33 mouse cellular contexts compared by ENCODE assay signal in the genomic region with DNA sequence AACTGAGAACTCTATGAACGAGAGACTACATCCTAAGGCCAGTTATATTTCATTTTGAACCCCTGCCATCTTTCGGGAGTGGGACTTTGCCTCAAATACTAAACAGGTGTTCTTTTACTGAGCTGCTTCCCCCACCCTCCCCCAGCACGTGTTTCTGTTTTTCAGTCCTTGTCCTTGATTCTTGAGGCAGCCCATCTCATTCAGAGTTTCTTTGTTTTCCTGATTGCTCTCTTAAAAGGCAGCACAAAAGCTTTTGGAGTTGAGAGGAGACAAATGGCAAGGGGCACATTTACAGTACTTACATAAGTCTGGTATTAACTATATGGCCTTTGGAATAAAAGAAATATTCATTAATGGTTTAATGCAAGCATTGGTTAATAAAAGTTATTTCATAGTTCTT. TPM values are rescaled to one million over a fixed set of nuclear protein-coding genes. Genes with fewer than 3 reads are reported as not detected.
A peak's percentile ranks its signal among the peaks of the same experiment; 100 is the strongest.
DNase-seq lines count a peak whose midpoint lies in the region; ATAC-seq lines count a peak whose summit lies in the region.
"Had no signal": no experiment of that assay in that cellular context is flagged by ENCODE, and none has a peak within 500 bp of the region (broad histone marks: within the 10 kb centered on the region; RNA-seq: fewer than 3 reads in every experiment).

No protein-coding gene starts in this region.

- H3K27me3 ChIP-seq in forebrain, embryonic 15.5 days = no peaks in the 10 kb centered on the region
- no peaks in the 10 kb centered on the region for H3K27me3 ChIP-seq in forebrain, embryonic 14.5 days (replicated peaks; ENCODE audit: control insufficient read depth, insufficient read depth, low read length)
- H3K27me3 ChIP-seq: CH12.LX; embryonic facial prominence, embryonic 13.5 days; heart, embryonic 13.5 days; hindbrain, embryonic 12.5 days; intestine, embryonic 15.5 days had no signal

- ATAC-seq in forebrain, embryonic 15.5 days (replicated peaks) = no peak
- no peak; the same call in 1 of the 2 replicates for ATAC-seq in forebrain, embryonic 14.5 days
- ATAC-seq: activated CD4-positive, CD25-positive, alpha-beta regulatory T cell, adult 4 months; hindbrain, embryonic 16.5 days; intestine, embryonic 15.5 days; Patski had no signal

- peak overlapping the region; percentile 43; the same call in 1 of the 2 replicates for H3K27ac ChIP-seq in forebrain, embryonic 15.5 days (replicated peaks)
- no peak overlapping the region for H3K27ac ChIP-seq in forebrain, embryonic 14.5 days (ENCODE audit: low read depth, low read length)
- H3K27ac ChIP-seq: embryonic facial prominence, embryonic 10.5 days; embryonic facial prominence, embryonic 13.5 days; heart, adult 2 months; heart, embryonic 10.5 days; heart, embryonic 13.5 days; hindbrain, embryonic 12.5 days; intestine, embryonic 15.5 days had no signal

- no peaks in the 10 kb centered on the region for H3K36me3 ChIP-seq in forebrain, embryonic 15.5 days
- H3K36me3 ChIP-seq in forebrain, embryonic 14.5 days (ENCODE audit: control insufficient read depth, insufficient read depth, low read length) = no peaks in the 10 kb centered on the region
- H3K36me3 ChIP-seq: embryonic facial prominence, embryonic 10.5 days; embryonic facial prominence, embryonic 13.5 days; G1E; heart, embryonic 10.5 days; heart, embryonic 13.5 days; hindbrain, embryonic 12.5 days; intestine, embryonic 15.5 days had no signal

- H3K4me3 ChIP-seq in forebrain, embryonic 15.5 days = no peak overlapping the region
- no peak overlapping the region for H3K4me3 ChIP-seq in forebrain, embryonic 14.5 days (ENCODE audit: low read depth, low read length)
- H3K4me3 ChIP-seq: embryonic facial prominence, embryonic 10.5 days; embryonic facial prominence, embryonic 13.5 days; erythroblast, embryonic 14.5 days; heart, adult 2 months; heart, embryonic 10.5 days; heart, embryonic 13.5 days; hindbrain, embryonic 12.5 days; intestine, embryonic 15.5 days had no signal

- H3K4me1 ChIP-seq in forebrain, embryonic 15.5 days = peaks cover 4% of the 10 kb centered on the region; the same call in 1 of the 2 replicates
- H3K4me1 ChIP-seq in forebrain, embryonic 14.5 days (ENCODE audit: control insufficient read depth, insufficient read depth, low read length) = no peaks in the 10 kb centered on the region
- H3K4me1 ChIP-seq: embryonic facial prominence, embryonic 10.5 days; embryonic facial prominence, embryonic 13.5 days; heart, embryonic 10.5 days; heart, embryonic 13.5 days; hindbrain, embryonic 12.5 days; intestine, embryonic 15.5 days had no signal

- H3K4me2 ChIP-seq in forebrain, embryonic 15.5 days (replicated peaks) = no peak overlapping the region
- H3K4me2 ChIP-seq in forebrain, embryonic 14.5 days (ENCODE audit: low read length) = no peak overlapping the region
- H3K4me2 ChIP-seq: embryonic facial prominence, embryonic 13.5 days; heart, embryonic 13.5 days; hindbrain, embryonic 12.5 days; intestine, embryonic 15.5 days had no signal

- 37% methylated on average over 3 of the region's 3 CpGs for WGBS in forebrain, embryonic 15.5 days
- 45% methylated on average over 3 of the region's 3 CpGs for WGBS in forebrain, embryonic 14.5 days

- H3K9me3 ChIP-seq in forebrain, embryonic 15.5 days = no peaks in the 10 kb centered on the region
- no peaks in the 10 kb centered on the region for H3K9me3 ChIP-seq in forebrain, embryonic 14.5 days (replicated peaks; ENCODE audit: control insufficient read depth, low read length)
- H3K9me3 ChIP-seq: embryonic facial prominence, embryonic 10.5 days; embryonic facial prominence, embryonic 13.5 days; G1E; heart, embryonic 10.5 days; heart, embryonic 13.5 days; hindbrain, embryonic 12.5 days; intestine, embryonic 15.5 days had no signal

- no peak for DNase-seq in forebrain, embryonic 14.5 days (ENCODE audit: low spot score)
- DNase-seq in ES-CJ7 (ENCODE audit: low read depth, low spot score) (peak; percentile 74), ZHBTc4 (ENCODE audit: low read depth, low spot score) (peak; percentile 73)
- no peak for DNase-seq in right cerebral cortex, postnatal 25 days
- no peak for DNase-seq in adrenal gland, postnatal 36 days
- DNase-seq: adrenal gland, adult 8-10 months; adrenal gland, postnatal 25 days; B cell, adult 2 months; cerebellum, adult 11 months; cerebellum, adult 2 months; cerebellum, adult 9-11 months; cerebellum, postnatal 25 days; embryo, embryonic 11 days; gastrocnemius, postnatal 10 days; gastrocnemius, postnatal 36 days; heart, adult 2 months; heart, postnatal 14 days; heart, postnatal 4 days; kidney, adult 11 months; kidney, adult 8-10 months had no signal

- H3K9ac ChIP-seq in forebrain, embryonic 15.5 days (replicated peaks) = no peak overlapping the region
- H3K9ac ChIP-seq in forebrain, embryonic 14.5 days (ENCODE audit: low read length) = no peak overlapping the region
- H3K9ac ChIP-seq: embryonic facial prominence, embryonic 13.5 days; heart, embryonic 13.5 days; hindbrain, embryonic 12.5 days; intestine, embryonic 15.5 days had no signal

RNA-seq across cellular contexts. Expression of gene Diaph2, which starts 24.9 kb away (rescaled TPM):
- polyA plus RNA-seq in forebrain, embryonic 15.5 days (2015; fragmentation: Nextera tagmentation; extraction: Ambion mirVana) = 5.8 and 6.1 TPM in 2 replicates
- polyA plus RNA-seq in forebrain, embryonic 14.5 days (2014; fragmentation: Nextera tagmentation; extraction: Ambion mirVana) = 3.4 and 4.6 TPM in 2 replicates
- total RNA-seq in adrenal gland, postnatal 36 days (2021) = 10 to 100 TPM; 25.1 to 28.0 TPM
- total RNA-seq: CH12.LX, G1E had no signal
- polyA plus RNA-seq: erythroblast, embryonic 14.5 days; G1E had no signal

Comparison
In these comparisons a context has a peak if more than half of its experiments do, and no peak if none do; other contexts are left out.
1. DNase-seq: peak in ES-CJ7 (single experiment) and ZHBTc4 (single experiment); none in forebrain, embryonic 14.5 days (single experiment), right cerebral cortex, postnatal 25 days (single experiment) and adrenal gland, postnatal 36 days (0 of 2).